Mouse (Mus musculus): ENCODE data around the gene Plk5. TPM values are rescaled to one million over a fixed set of nuclear protein-coding genes. Genes with fewer than 3 reads are reported as not detected.

Gene Plk5
- polyA plus RNA-seq, 1 experiment from 2014 or later, result 0.23 TPM

DNA sequence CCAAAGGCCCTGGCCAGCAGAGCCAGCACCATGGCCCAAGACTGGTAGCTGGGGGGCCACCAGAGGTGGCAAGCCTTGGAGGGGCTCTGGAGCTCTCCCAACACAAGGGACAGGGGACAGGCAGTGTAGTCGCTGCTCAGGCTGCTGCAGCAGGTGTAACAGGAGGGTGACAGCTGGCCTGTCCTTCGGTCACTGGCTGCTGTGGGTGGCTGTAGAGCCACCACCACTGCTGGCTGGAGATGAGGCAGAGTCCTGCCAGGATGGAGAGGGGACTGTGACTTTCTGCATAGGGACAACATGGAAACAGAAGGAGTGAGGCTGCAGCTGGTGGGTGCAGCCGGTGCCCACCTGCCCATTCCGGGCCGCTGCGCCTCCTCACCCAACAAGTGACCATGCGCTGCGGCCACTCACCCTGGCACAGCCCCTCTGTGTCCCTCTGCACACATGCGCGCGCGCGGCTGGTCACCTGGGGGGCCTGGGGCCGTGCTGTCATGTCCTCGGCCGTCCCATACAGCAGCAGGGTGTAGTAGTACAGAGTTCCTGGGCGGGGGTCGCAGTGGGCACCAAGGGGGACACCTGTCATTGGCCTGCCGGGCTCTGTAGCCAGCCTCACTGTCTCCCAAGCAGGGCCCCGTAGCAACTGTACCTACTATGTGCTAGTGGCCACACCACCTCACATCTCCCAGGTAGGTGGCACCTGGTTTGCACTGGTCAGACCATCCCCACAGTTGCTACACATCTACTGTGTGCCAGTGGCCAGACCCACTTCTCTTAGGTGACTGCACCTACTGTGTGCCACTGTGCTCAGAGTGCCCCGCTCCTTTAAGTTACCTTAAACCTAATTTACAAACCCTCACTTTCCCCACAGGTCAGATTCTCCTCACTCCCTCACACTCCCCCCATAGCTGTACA, 34.3 kb upstream of the Plk5 start:
- Histone ChIP-seq H3K4me3 (replicated peaks) (no peak overlapping the region), H3K9me3 (no peaks in the 10 kb centered on the region), H3K4me2 (peak overlapping the region; percentile 90; the same call in 1 of the 2 replicates), H3K27ac (no peak overlapping the region), H3K36me3 (replicated peaks) (peaks cover 21% of the 10 kb centered on the region), H3K9ac (no peak overlapping the region), H3K4me1 (peaks cover 31% of the 10 kb centered on the region), H3K27me3 (peaks cover 29% of the 10 kb centered on the region)
- WGBS, result 90% methylated on average over 21 of the region's 21 CpGs
- ATAC-seq (ENCODE audit: low FRiP score), result no peak

DNA sequence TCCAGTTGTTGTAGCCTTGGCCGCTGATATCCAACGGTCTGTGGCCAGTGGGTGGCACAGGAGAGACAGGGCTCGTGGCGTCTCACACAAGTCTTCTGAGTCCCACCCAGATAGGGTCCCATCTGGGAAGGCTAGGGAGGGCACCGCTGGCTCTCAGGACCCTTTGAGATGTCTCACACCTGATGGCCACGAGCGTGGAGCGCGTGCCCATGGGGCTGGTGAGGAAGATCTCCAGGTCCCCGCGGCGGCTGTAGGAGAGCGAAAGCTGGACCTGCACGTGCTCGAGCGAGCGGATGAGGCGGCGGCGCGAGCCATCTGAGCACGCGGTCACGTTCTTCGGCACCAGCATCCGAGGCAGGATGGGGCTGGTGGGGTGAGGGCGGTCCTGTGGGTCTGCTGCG, 33.4 kb upstream of the Plk5 start:
- 4% methylated on average over 28 of the region's 28 CpGs for WGBS
- Histone ChIP-seq H3K9ac (peak overlapping the region; percentile 58), H3K4me1 (peaks cover 31% of the 10 kb centered on the region), H3K27me3 (peaks cover 29% of the 10 kb centered on the region), H3K27ac (no peak overlapping the region), H3K9me3 (no peaks in the 10 kb centered on the region), H3K4me2 (peak overlapping the region; percentile 90), H3K36me3 (replicated peaks) (peaks cover 12% of the 10 kb centered on the region), H3K4me3 (replicated peaks) (peak overlapping the region; percentile 51)
- no peak; the same call in 1 of the 2 replicates for ATAC-seq (ENCODE audit: low FRiP score)

- peak overlapping the region; percentile 90 for H3K4me2 ChIP-seq
- peaks cover 5% of the 10 kb centered on the region; the same call in 1 of the 2 replicates for H3K36me3 ChIP-seq (replicated peaks)
- H3K4me1 ChIP-seq, result peaks cover 31% of the 10 kb centered on the region
- peak; percentile 15 for ATAC-seq (ENCODE audit: low FRiP score)
- H3K9me3 ChIP-seq, result no peaks in the 10 kb centered on the region
- H3K4me3 ChIP-seq (replicated peaks), result peak overlapping the region; percentile 51
- peak overlapping the region; percentile 58 for H3K9ac ChIP-seq
- WGBS, result 2% methylated on average over 45 of the region's 46 CpGs
- H3K27me3 ChIP-seq, result peaks cover 29% of the 10 kb centered on the region
- H3K27ac ChIP-seq, result no peak overlapping the region
These were observed 32.8 kb upstream of the Plk5 start for GRCm38 (mm10) chr10:80323261-80324119.

- peaks cover 29% of the 10 kb centered on the region for H3K4me1 ChIP-seq
- no peak for ATAC-seq (ENCODE audit: low FRiP score)
These were observed 31.9 kb upstream of the Plk5 start for GRCm38 (mm10) chr10:80324120-80325037.

GRCm38 (mm10) chr10:80325045-80325444, 31.2 kb upstream of the Plk5 start:
- Histone ChIP-seq H3K27ac (no peak overlapping the region), H3K27me3 (peaks cover 29% of the 10 kb centered on the region), H3K4me1 (peaks cover 25% of the 10 kb centered on the region), H3K36me3 (replicated peaks) (no peaks in the 10 kb centered on the region), H3K9me3 (no peaks in the 10 kb centered on the region), H3K4me2 (no peak overlapping the region), H3K4me3 (replicated peaks) (no peak overlapping the region), H3K9ac (no peak overlapping the region)
- ATAC-seq (ENCODE audit: low FRiP score), result no peak
- 88% methylated on average over 21 of the region's 21 CpGs for WGBS

More at GRCm38 (mm10) chr10:80324120-80325037, 31.9 kb upstream of the Plk5 start:
- Histone ChIP-seq H3K36me3 (replicated peaks) (no peaks in the 10 kb centered on the region), H3K4me3 (replicated peaks) (no peak overlapping the region), H3K4me2 (peak overlapping the region; percentile 90; the same call in 1 of the 2 replicates), H3K9ac (no peak overlapping the region), H3K27me3 (peaks cover 29% of the 10 kb centered on the region), H3K27ac (no peak overlapping the region), H3K9me3 (no peaks in the 10 kb centered on the region)
- WGBS, result 77% methylated on average over 17 of the region's 17 CpGs

DNA sequence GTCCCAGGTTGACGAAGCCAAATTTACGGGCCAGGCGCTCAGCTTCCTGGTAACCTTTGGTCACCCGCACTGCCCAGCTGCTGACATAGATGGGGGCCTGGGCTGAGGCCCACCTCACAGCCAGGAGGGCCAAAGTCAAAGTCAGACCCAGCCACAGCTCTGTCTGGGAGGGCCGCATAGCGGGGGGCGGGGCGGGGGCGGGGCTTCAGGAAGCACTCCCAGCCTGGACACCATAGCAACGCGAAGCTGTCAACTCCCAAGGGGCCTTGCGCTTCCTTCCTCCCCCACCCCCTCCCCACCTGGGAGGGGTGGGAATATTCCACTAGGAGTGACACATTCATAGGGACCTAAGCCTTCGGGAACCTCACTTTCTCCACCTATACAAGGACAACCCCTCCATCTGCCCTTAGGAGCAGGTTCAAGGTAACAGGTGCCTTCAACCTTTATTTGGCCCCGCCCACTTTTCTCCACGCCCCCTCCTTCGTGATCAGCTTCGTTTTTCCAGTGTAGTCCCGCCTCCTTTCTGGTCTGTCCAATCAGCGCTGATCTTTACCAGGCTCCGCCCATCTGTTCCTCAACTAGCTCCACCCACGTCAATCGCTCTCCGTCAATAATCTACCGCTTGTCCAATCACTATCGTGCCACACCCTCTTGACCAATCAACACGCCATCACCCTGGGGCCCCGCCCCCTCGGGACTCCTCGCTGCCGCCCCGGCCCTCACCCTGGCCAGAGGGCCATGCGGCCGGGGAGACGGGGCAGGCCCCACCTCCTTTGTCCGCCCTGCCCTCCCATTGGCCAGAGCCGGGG, 26.8 kb upstream of the Plk5 start, which contains the start of the genes Pcsk4 and Reep6:
Pcsk4 (minus strand) TSS at position 226 of the 809 bp plus-strand sequence.
Reep6 (plus strand) TSS at position 681 of the 809 bp plus-strand sequence.
- ATAC-seq (ENCODE audit: low FRiP score), result peak; percentile 96
- Histone ChIP-seq H3K9me3 (no peaks in the 10 kb centered on the region), H3K27me3 (peaks cover 40% of the 10 kb centered on the region), H3K4me2 (peak within 1 kb of the TSS; percentile 83), H3K4me1 (peaks cover 20% of the 10 kb centered on the region), H3K4me3 (replicated peaks) (peak within 1 kb of the TSS; percentile 47), H3K9ac (peak within 1 kb of the TSS; percentile 47), H3K36me3 (replicated peaks) (no peaks in the 10 kb centered on the region), H3K27ac (no peak within 1 kb of the TSS)
- 5% methylated on average over 36 of the region's 36 CpGs for WGBS

GRCm38 (mm10) chr10:80330084-80330483, 26.2 kb upstream of the Plk5 start:
- no peak for ATAC-seq (ENCODE audit: low FRiP score)
- Histone ChIP-seq H3K4me3 (replicated peaks) (peak overlapping the region; percentile 47), H3K27me3 (peaks cover 34% of the 10 kb centered on the region), H3K36me3 (replicated peaks) (no peaks in the 10 kb centered on the region), H3K4me1 (peaks cover 15% of the 10 kb centered on the region), H3K9ac (peak overlapping the region; percentile 47), H3K9me3 (no peaks in the 10 kb centered on the region), H3K4me2 (peak overlapping the region; percentile 83), H3K27ac (no peak overlapping the region)
- 1% methylated on average over 41 of the region's 41 CpGs for WGBS

DNA sequence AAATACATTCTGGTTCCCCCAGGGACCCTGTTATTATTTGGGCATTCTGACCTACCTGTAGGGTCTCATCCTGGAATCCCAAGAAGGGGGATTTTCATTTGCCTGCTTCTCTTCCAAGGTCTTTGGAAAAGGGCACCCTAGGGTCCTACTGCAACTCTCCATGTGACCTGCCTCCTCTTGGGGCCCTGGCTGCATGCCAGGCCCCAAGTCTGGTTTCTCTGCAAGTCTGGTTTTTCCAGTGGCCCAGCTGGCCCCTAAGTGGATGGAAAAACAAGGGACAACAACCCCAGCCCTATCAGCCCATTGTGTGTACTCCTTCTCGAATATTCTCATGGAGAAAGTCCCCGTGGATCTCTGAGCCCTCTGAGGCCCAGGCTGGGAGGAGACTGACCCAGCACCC, 25.4 kb upstream of the Plk5 start:
- Histone ChIP-seq H3K36me3 (replicated peaks) (no peaks in the 10 kb centered on the region), H3K27me3 (peaks cover 32% of the 10 kb centered on the region), H3K4me1 (peaks cover 15% of the 10 kb centered on the region), H3K9ac (no peak overlapping the region), H3K4me3 (replicated peaks) (no peak overlapping the region), H3K4me2 (peak overlapping the region; percentile 83), H3K9me3 (no peaks in the 10 kb centered on the region), H3K27ac (no peak overlapping the region)
- 85% methylated on average over 2 of the region's 2 CpGs for WGBS
- no peak for ATAC-seq (ENCODE audit: low FRiP score)

DNA sequence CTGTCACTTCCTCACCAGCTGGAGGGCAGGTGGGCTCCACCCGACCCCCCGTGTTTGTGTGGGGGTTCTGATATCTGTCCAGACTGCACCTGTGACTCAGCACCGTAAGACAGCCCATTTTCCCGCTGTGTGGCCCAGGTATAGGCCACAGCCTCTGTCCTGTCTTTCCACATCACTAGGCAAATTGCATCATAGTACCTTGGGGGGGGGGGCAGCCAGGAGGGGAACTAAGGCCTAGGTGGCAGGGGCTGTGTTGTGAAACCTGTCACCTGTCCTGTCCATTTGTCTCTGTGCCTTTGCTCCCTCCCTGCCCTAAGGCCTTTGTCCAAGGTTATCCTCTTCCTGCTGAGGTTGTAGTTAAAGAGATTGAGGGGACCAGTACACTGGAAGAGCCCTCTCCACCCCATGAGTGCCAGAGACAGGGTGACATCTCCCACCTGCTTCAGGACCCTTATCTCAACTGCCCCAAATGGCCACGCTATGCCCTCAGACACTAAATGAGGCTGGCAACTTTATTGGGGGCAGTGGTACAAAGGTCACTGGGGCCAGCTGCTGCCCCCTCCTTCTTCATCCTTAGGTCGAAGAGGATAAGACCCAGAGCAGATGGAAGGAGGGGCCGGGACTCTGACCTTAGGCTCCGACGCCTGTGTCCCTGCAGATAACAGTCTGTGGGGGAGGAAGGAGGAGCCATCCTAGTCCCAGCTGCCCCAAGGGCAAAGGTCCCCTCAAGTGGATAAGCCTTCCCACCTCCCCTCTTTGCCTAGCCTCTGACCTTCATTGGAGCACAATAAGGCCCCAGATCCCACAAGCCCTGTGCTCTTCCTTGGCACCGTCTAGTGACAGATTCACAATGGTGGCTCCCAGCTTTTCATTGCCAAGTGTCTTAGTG, 24.4 kb upstream of the Plk5 start:
- ATAC-seq (ENCODE audit: low FRiP score), result no peak
- Histone ChIP-seq H3K27me3 (peaks cover 29% of the 10 kb centered on the region), H3K4me3 (replicated peaks) (no peak overlapping the region), H3K4me2 (no peak overlapping the region), H3K9ac (0 out of 2 replicates have a peak overlapping the region, but pooled peaks have one; percentile 4), H3K4me1 (peaks cover 15% of the 10 kb centered on the region), H3K27ac (no peak overlapping the region), H3K36me3 (replicated peaks) (no peaks in the 10 kb centered on the region), H3K9me3 (no peaks in the 10 kb centered on the region)
- 77% methylated on average over 10 of the region's 10 CpGs for WGBS

- peaks cover 29% of the 10 kb centered on the region for H3K27me3 ChIP-seq
- H3K27ac ChIP-seq, result no peak overlapping the region
- 89% methylated on average over 5 of the region's 5 CpGs for WGBS
These were observed 23.7 kb upstream of the Plk5 start for GRCm38 (mm10) chr10:80332525-80332989.

More at GRCm38 (mm10) chr10:80332525-80332989, 23.7 kb upstream of the Plk5 start:
- Histone ChIP-seq H3K9me3 (no peaks in the 10 kb centered on the region), H3K9ac (0 out of 2 replicates have a peak overlapping the region, but pooled peaks have one; percentile 4), H3K4me2 (no peak overlapping the region), H3K4me3 (replicated peaks) (no peak overlapping the region), H3K4me1 (peaks cover 15% of the 10 kb centered on the region), H3K36me3 (replicated peaks) (no peaks in the 10 kb centered on the region)
- no peak for ATAC-seq (ENCODE audit: low FRiP score)

Measured in forebrain, embryonic 12.5 days (tissue).